Mouse (Mus musculus) kidney, postnatal 10 days (tissue): ENCODE measurements around the gene Padi3.

Experiments
- DNase-seq: peaks from one replicate; pipeline ENCODE4 v3.0.0; 2021; ENCODE audit warnings: mixed read lengths

Padi3 gene

GRCm38 (mm10) chr4:140815996-140816917 is 5.8 kb upstream of the Padi3 start:
- peak; percentile 88 for DNase-seq

- no peak for DNase-seq
Observed at GRCm38 (mm10) chr4:140815496-140815895, 5.0 kb upstream of the Padi3 start.

DNA sequence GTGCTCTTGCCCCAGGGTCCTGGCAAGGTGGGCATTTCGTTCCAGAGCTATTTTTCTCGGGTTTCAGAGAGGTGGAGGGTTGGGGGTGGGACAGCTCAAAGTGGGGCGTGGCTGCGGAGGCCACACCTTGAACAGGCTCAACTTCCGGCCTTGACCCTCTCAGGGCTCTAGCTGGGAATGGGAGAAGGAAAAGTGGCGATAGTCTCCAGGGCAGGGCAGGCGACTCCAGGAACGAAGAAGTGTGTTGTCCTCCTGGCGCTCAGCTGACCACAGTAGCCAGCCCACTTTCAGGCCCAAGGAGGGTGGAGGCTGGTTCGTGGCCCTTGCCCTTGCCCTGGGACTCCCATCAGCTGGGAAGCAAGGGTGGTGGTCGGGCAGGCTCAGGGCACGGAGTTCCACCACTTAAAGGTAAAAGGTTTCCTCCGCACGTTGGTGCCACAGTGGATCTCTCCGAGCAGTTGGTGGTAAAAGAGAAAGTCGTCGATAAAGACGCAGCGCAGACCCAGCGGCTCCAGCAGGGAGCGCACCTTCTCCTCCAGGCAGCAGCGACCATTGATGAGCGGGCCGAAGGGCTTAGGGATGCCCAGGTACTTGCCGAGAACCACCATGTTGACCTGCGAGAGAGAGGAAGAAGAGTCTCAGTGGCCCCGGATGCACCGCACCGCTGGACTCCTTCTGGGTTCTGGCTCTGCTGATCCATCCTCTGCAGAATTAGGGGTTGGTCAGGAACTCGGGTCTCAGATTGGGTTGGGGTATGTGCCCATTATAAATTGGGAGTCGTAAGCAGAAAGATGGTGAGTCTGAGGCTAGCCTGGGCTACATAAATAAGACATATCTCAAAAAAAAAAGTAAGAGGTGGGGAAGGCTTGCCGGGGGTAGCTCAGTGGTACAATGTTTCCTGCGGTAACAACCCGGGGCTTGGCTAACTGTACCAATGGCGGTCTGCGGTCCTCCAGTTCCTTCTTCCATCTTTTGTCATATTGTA is 4.1 kb upstream of the Padi3 start:
- peak; percentile 72 for DNase-seq

DNA sequence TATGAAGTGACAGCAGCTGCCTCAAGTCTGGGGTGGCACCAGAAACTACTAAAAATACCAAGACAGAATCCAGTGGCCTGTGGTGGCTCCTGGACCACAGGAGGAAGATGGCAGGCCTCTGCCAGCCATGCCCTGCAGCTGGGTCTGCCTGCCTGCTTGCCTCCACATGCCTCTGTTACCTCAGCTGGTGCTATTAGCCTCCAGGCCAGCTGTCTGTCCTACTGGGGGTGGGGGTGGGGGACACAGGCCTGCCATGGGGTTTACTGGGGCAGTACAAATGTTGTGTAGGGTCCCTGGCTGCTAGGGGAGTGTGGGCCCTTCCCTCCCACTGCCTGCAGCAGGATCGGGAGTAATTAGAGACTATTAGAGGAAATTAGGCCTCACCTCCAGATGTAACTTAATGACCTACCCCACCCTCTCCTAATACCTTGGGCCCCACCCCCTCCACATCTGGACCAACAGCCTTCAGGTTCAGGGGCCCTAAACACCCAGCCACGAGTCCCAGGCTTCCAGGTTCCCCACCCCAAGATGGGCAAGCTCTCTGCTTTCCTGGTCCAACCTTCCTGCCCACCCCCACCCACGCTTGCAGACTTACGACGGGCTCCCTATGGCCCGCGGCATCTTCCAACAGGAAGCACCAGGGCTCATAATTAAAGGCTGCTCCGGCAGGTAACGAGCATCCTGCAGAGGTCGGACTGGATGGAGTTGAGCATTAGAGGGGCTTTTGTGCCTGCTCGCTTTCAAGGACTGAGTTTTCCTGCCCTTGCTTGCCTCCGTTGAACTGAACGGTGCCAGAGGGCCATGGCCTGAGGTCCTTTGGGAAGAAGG is 3.1 kb upstream of the Padi3 start:
- no peak for DNase-seq

DNA sequence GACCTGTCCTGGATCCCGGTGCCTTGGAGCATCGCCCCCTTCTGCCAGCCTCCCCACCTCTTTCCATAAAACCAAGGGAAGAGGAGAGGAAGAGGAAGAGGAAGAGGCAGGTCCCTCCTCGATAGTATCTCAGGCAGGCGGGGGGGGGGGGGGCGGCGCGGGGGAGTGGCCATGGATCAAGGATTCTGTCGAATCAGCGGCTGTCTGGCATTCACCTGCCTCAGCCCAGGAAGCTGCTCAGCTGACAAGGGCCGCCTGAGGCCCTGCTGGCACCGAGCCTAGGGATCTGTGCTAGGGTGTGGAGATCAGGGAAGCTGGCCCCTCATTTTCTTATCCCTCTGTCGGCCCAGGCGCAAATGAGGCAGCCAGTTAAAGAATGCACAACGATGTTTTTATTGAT is 2.2 kb upstream of the Padi3 start:
- peak; percentile 68 for DNase-seq

DNA sequence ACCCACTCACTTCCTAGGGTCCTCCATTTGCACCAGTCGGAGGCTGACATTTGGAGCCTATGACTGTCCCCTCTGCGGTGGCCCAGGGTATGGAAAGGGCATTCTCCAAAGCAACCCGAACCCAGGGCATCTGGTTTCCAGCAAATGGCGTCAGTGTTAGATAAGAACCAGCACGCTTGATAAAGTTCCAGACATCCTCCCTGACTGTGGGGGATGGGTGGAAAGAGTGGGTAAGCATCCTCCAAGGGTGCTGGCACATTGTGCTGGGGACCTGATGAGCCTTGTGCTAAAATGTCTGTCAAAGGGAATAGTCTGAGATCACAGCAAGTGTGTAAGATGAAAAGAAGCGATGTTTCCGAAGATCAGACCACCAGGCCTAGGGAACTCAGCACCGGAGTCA is 1.7 kb upstream of the Padi3 start:
- DNase-seq, result no peak

DNA sequence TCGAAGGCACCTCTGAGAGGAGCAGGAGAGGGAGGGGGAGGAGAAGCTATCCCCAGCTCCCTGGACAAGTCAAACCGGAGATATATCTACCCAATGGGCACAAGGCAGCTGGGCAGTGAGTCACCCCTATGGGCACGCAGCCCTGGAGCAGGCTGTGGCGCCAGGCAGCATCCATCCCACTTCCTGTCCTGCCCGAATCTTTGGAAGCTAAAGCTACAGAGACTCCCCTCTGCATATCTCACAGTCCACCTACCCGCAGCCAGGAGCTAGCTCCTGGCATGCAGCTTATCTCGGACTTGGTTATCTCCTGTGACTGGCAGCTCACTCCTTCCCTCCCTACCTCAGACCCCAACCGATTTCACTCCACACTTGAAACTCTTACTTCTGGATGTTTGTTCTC is 1.3 kb downstream of the Padi3 start:
- DNase-seq, result no peak

DNA sequence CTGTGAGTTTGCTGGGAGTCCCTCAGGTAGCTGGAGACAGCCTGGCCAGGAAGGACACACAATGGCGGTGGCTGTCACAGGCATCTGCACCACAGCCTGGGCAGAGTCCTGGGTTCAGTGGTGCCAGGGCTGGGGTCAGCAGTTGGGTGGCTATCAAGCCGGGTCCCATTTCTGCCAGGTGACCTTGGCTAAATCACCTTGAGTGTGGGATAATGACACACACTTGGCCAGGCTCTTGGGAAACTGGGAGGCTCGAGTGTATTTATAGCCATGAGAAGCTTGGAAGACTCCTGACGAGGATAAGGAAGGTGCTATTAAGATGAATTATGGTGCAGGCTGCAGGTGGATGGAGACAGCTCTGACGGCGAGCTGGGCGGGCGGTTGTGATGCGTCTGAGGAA is 5.8 kb downstream of the Padi3 start:
- DNase-seq, result no peak

DNA sequence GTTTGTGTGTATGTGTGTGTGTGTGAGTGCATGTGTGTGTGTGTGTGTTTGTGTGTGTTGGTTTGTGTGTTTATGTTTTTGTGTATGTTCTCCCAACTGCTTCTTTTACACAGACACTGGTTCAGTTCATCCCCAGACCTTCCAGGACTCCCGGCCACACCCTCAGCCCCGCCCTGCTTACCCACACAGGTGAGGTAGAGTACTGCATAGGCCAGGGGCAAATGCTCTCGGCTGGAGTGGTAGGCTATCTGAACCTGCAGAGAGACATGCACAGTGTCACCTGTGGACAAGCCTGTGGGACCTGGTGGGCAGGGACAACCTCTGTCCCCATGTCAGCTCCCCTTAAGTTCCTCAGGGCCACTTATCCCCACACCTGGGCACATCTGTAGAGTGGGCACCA is 9.1 kb downstream of the Padi3 start:
- no peak for DNase-seq

DNA sequence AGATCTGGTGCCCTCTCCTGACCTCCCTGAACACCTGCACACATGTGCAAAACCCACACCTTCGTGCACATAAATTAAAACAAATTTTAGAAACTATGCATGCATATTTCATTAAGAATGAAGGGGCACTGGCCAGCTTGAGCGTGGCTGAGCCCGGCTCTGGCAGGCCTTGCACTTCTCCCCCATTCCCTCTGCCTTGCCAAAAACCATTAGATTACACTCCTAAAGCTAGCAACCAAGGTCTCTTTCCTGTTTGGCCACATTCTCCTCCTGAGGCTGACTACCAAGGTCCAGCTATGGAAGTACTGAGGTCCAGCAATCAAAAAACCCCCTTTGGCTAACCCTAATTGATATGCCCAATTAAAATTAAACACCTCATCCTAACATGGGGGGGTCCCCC is 13.7 kb downstream of the Padi3 start:
- no peak for DNase-seq

DNA sequence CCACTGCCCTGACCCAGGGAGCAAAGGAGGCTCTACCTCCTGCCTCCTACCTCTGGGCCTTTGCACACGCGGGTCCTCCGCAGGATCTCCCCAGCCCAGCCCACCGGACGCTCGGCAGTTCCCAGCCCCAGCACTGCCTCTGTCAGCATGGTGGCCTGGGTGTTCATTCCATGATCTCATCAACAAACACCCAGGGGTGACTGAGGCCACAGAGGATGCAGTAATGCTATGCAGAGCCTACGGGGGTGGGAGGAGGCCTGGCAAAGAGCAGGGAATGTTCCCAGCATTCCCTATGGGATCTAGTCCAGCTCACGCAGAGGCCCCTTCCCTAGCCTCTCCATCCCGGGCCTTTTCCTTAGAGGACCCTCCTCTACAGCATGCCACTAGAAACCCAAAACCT is 15.8 kb downstream of the Padi3 start:
- no peak for DNase-seq

GRCm38 (mm10) chr4:140793795-140794194 is 16.7 kb downstream of the Padi3 start:
- DNase-seq, result no peak

DNA sequence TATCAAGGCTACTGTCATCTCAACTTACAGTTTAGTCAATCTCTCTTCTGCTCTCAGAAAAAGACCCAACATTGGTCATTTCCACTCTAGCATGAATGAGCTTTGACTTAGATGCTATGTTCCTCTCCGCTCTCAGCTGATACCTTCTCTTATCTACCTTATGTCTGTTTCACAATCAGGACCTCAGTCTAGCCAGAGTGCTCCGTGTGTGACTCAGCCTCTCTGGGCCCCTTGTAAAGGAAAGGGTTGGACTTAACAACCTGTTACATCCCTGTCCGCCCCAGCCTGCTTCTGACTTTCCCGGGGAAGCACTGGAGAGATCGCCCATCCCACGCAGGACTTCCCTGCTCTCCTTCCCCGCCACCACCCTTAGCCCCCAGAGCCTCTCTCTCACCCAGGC is 17.9 kb downstream of the Padi3 start:
- no peak for DNase-seq

GRCm38 (mm10) chr4:140791071-140791470 is 19.4 kb downstream of the Padi3 start:
- no peak for DNase-seq

- DNase-seq, result peak; percentile 44
Observed at GRCm38 (mm10) chr4:140789983-140790382, 20.5 kb downstream of the Padi3 start.

GRCm38 (mm10) chr4:140788983-140789382 is 21.5 kb downstream of the Padi3 start:
- DNase-seq, result peak; percentile 82

- DNase-seq, result no peak
Observed at GRCm38 (mm10) chr4:140788264-140788663, 22.2 kb downstream of the Padi3 start.

GRCm38 (mm10) chr4:140787414-140787813 is 23.0 kb downstream of the Padi3 start:
- DNase-seq, result peak; percentile 63

DNA sequence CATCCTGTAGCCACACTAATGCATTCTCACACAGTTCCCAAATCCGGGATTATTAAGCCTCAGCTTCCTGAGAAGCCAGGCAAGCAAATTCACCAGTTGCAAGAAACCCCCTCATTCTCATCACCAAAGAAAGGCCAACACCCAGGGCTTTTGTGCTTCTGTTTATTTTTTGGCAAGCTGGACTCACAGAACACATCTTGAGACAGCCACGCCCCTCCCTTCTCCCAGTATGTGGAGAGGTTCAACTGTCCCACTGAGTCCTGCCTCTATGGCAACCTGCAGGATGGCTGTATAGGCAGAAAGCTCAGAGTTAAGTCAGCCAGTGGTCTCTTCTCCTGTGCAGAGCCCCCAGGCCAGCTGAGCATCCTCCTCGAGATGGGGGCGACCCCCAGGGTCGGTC is 25.2 kb downstream of the Padi3 start:
- DNase-seq, result no peak

GRCm38 (mm10) chr4:140784292-140784945 is 26.0 kb downstream of the Padi3 start:
- DNase-seq, result no peak

- DNase-seq, result no peak
Observed at GRCm38 (mm10) chr4:140782821-140783220, 27.6 kb downstream of the Padi3 start.

DNA sequence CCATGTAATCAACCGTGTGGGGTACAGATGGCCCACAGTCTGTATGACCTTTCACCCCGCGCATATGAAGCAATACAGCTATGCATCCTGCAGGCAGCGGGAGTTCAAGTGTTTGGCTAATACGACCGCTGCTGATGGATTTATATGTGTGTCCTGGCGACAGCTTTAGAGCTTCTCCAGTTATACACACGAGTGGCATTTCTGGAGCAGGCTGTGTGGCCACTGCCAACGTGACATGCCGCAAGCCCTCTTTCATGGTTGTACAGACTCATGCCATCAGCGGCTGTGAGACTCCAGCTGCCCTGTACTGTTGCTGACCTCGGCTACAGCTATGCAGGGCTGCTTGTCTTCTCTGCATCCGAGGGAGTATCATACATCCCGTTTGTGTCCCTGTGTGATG is 29.9 kb downstream of the Padi3 start:
- no peak for DNase-seq
